Mouse (Mus musculus): ENCODE results near the gene Klf8. TPM values are rescaled to one million over a fixed set of nuclear protein-coding genes. Genes with fewer than 3 reads are reported as not detected.

Klf8 gene
- polyA plus RNA-seq, 1 experiment: 0.17 TPM

DNA sequence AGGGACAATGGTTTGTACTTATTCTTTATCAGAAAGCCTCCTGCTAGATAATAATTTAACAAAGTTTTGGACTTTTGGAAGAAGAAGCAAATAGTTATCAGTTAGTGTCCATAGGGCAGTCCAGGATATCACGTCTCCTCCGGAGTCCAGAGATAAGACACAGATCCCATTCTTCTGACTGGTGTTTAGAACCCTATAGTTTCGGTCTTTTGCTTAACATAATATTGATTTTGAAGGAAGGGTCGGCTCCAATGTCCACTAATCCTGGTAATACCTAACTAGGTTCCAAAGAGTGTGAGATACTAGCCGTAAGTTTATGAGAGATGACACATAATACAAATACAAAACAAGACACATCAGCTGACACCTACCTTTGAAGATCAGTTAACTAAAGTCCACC, 179.8 kb downstream of the Klf8 start:
- 45% methylated on average over 5 of the region's 5 CpGs for WGBS
- DNase-seq (ENCODE audit: low read depth, low spot score): no peak

DNA sequence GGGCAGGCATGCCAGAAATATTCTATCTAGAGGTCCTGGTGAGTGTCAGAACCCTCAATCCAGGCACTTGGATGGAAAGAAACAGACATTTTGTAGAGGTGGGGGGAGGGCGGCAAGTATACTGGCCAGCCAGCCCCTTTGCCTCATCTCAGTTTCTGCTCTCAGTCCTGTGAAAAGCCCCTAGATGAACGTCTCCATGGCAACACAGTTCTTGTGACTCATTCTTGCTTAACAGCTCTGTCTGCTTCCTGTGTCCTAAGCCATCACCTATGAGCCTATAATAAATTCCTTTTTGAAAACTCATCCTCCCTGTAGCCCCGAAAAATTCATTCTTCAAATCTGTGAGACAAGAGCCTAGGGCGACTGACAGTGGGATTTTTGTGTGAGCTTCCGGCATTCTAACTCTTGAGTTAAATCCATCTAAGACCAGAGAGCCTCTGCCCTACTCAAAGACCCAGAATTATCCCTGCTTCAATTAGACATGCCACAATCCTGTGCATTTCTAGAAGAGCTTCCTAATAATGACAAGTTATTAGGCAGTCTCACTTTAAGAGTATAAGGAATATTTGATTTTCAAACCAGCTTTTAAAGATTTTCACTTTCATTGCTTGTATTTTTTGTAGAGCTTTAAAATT, 196.5 kb downstream of the Klf8 start:
- 37% methylated on average over 5 of the region's 5 CpGs for WGBS
- no peak for DNase-seq (ENCODE audit: low read depth, low spot score)

DNA sequence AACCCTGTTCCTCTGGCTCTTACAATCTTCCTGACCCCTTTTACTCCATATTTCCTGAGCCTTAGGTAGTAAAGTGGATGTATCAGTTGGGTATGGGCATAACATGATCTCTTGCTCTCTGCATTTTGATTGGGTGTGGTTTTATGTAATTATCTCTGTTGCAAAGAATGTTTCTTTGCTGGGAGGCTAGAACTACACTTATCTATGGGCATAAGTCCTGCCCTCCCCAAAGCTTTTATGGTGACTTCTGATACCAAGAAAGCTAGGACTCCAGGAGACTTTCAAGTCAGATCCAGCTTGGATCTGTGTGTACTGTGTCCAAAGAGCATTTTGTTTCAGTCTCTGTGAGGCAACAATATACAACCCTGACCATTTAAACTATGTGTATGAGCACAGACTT, 202.3 kb downstream of the Klf8 start:
- DNase-seq (ENCODE audit: low read depth, low spot score): no peak

DNA sequence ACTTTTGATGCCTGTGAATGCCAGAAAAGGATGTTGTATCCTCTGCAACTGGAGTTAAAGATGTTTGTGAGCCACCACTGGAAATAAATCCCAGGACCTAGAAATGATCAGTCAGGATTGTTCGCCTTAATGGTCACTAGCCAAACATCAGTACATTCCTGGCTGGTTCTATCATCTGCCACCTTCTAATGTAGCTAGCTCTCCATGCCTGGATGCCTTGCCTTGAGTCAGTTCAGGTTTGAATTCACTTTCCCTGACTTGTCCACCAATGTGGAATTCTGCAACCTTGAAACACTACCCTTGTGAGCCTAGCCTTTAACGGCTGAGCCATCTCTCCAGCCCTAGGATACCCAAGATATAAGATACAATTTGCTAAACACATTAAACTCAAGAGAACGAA, 202.8 kb downstream of the Klf8 start:
- no peak for DNase-seq (ENCODE audit: low read depth, low spot score)
- 76% methylated on average over 3 of the region's 3 CpGs for WGBS

Other genes with a start within 250 kb of the Klf8 start
- not detected in 2 replicates for gene Usp51, start 231.0 kb upstream of the Klf8 start, polyA plus RNA-seq (2012; rRNA removed)
- gene Mageh1, start 199.9 kb upstream of the Klf8 start, polyA plus RNA-seq (2012; rRNA removed): 2.6 and 2.8 TPM in 2 replicates
- not detected in 2 replicates for gene Foxr2, start 118.7 kb upstream of the Klf8 start, polyA plus RNA-seq (2012; rRNA removed)
- 0.43 and 0.69 TPM in 2 replicates for gene Rragb, start 97.5 kb upstream of the Klf8 start, polyA plus RNA-seq (2012; rRNA removed)